Mouse (Mus musculus): ENCODE measurements around the gene Cenpt. TPM values are rescaled to one million over a fixed set of nuclear protein-coding genes. Genes with fewer than 3 reads are reported as not detected.

Gene Cenpt
- polyA plus RNA-seq, 2 experiments, result 41.5 to 92.2 TPM

GRCm38 (mm10) chr8:105826379-105826778 lies 26.7 kb downstream of the Cenpt start:
- Histone ChIP-seq H3K4me1 (ENCODE audit: control insufficient read depth, insufficient read depth, low read length) (peaks cover 4% of the 10 kb centered on the region; the same call in 1 of the 2 replicates), H3K4me2 (replicated peaks; ENCODE audit: low read depth, low read length, severe bottlenecking) (peak overlapping the region; percentile 80), H3K36me3 (ENCODE audit: control insufficient read depth, insufficient read depth, low read length) (peaks cover 28% of the 10 kb centered on the region), H3K4me3 (replicated peaks; ENCODE audit: low read length) (peak overlapping the region; percentile 97), H3K9ac (ENCODE audit: low read depth, low read length, severe bottlenecking) (peak overlapping the region; percentile 88), H3K27me3 (ENCODE audit: control insufficient read depth, insufficient read depth, low read length) (no peaks in the 10 kb centered on the region), H3K27ac (replicated peaks; ENCODE audit: low read depth, low read length) (0 out of 2 replicates have a peak overlapping the region, but pooled peaks have one; percentile 26), H3K9me3 (ENCODE audit: control insufficient read depth, low read length) (no peaks in the 10 kb centered on the region)
- no peak for TF ChIP-seq POLR2A (IDR thresholded peaks at IDR 0.05; ENCODE audit: borderline replicate concordance, extremely low read depth, insufficient read depth, insufficient read length)
- DNase-seq (ENCODE audit: low spot score), result no peak
- no peak for ATAC-seq (ENCODE audit: low FRiP score, low read depth)
- 11% methylated on average over 4 of the region's 4 CpGs for WGBS

GRCm38 (mm10) chr8:105825506-105825905 lies 27.6 kb downstream of the Cenpt start:
- DNase-seq (ENCODE audit: low spot score), result no peak
- H3K9ac ChIP-seq (ENCODE audit: low read depth, low read length, severe bottlenecking), result no peak overlapping the region
- H3K27me3 ChIP-seq (ENCODE audit: control insufficient read depth, insufficient read depth, low read length), result no peaks in the 10 kb centered on the region
- no peaks in the 10 kb centered on the region for H3K9me3 ChIP-seq (ENCODE audit: control insufficient read depth, low read length)
- H3K36me3 ChIP-seq (ENCODE audit: control insufficient read depth, insufficient read depth, low read length), result peaks cover 37% of the 10 kb centered on the region
- no peak overlapping the region for H3K4me3 ChIP-seq (replicated peaks; ENCODE audit: low read length)
- no peak for ATAC-seq (ENCODE audit: low FRiP score, low read depth)
- WGBS, result 69% methylated on average over 4 of the region's 4 CpGs
- H3K27ac ChIP-seq (replicated peaks; ENCODE audit: low read depth, low read length), result no peak overlapping the region
- TF ChIP-seq POLR2A (IDR thresholded peaks at IDR 0.05; ENCODE audit: borderline replicate concordance, extremely low read depth, insufficient read depth, insufficient read length), result no peak
- peak overlapping the region; percentile 80 for H3K4me2 ChIP-seq (replicated peaks; ENCODE audit: low read depth, low read length, severe bottlenecking)
- H3K4me1 ChIP-seq (ENCODE audit: control insufficient read depth, insufficient read depth, low read length), result peaks cover 4% of the 10 kb centered on the region; the same call in 1 of the 2 replicates

GRCm38 (mm10) chr8:105820925-105821324 lies 32.2 kb downstream of the Cenpt start:
- no peak overlapping the region for H3K4me3 ChIP-seq (replicated peaks; ENCODE audit: low read length)
- no peak for TF ChIP-seq POLR2A (IDR thresholded peaks at IDR 0.05; ENCODE audit: borderline replicate concordance, extremely low read depth, insufficient read depth, insufficient read length)
- ATAC-seq (ENCODE audit: low FRiP score, low read depth) (no peak), DNase-seq (ENCODE audit: low spot score) (no peak)
- 100% methylated on average over 1 of the region's 1 CpGs for WGBS
- H3K4me1 ChIP-seq (ENCODE audit: control insufficient read depth, insufficient read depth, low read length), result peaks cover 2% of the 10 kb centered on the region; the same call in 1 of the 2 replicates
- H3K27me3 ChIP-seq (ENCODE audit: control insufficient read depth, insufficient read depth, low read length), result no peaks in the 10 kb centered on the region
- H3K9me3 ChIP-seq (ENCODE audit: control insufficient read depth, low read length), result no peaks in the 10 kb centered on the region
- no peak overlapping the region for H3K4me2 ChIP-seq (replicated peaks; ENCODE audit: low read depth, low read length, severe bottlenecking)
- H3K9ac ChIP-seq (ENCODE audit: low read depth, low read length, severe bottlenecking), result no peak overlapping the region
- H3K27ac ChIP-seq (replicated peaks; ENCODE audit: low read depth, low read length), result no peak overlapping the region
- H3K36me3 ChIP-seq (ENCODE audit: control insufficient read depth, insufficient read depth, low read length), result peaks cover 47% of the 10 kb centered on the region

GRCm38 (mm10) chr8:105819659-105820058 lies 33.4 kb downstream of the Cenpt start:
- H3K9me3 ChIP-seq (ENCODE audit: control insufficient read depth, low read length), result no peaks in the 10 kb centered on the region
- H3K27me3 ChIP-seq (ENCODE audit: control insufficient read depth, insufficient read depth, low read length), result no peaks in the 10 kb centered on the region
- no peak overlapping the region for H3K4me2 ChIP-seq (replicated peaks; ENCODE audit: low read depth, low read length, severe bottlenecking)
- ATAC-seq (ENCODE audit: low FRiP score, low read depth) (no peak), DNase-seq (ENCODE audit: low spot score) (no peak)
- no peak overlapping the region for H3K9ac ChIP-seq (ENCODE audit: low read depth, low read length, severe bottlenecking)
- H3K27ac ChIP-seq (replicated peaks; ENCODE audit: low read depth, low read length), result no peak overlapping the region
- whole genome bisulfite sequencing, result 89% methylated on average over 3 of the region's 3 CpGs
- TF ChIP-seq POLR2A (IDR thresholded peaks at IDR 0.05; ENCODE audit: borderline replicate concordance, extremely low read depth, insufficient read depth, insufficient read length), result no peak
- peaks cover 45% of the 10 kb centered on the region for H3K36me3 ChIP-seq (ENCODE audit: control insufficient read depth, insufficient read depth, low read length)
- H3K4me1 ChIP-seq (ENCODE audit: control insufficient read depth, insufficient read depth, low read length), result no peaks in the 10 kb centered on the region
- H3K4me3 ChIP-seq (replicated peaks; ENCODE audit: low read length), result no peak overlapping the region

GRCm38 (mm10) chr8:105813241-105813640 lies 39.8 kb downstream of the Cenpt start:
- Histone ChIP-seq H3K4me2 (replicated peaks; ENCODE audit: low read depth, low read length, severe bottlenecking) (no peak overlapping the region), H3K9ac (ENCODE audit: low read depth, low read length, severe bottlenecking) (no peak overlapping the region), H3K27me3 (ENCODE audit: control insufficient read depth, insufficient read depth, low read length) (no peaks in the 10 kb centered on the region), H3K4me3 (replicated peaks; ENCODE audit: low read length) (no peak overlapping the region), H3K4me1 (ENCODE audit: control insufficient read depth, insufficient read depth, low read length) (no peaks in the 10 kb centered on the region), H3K9me3 (ENCODE audit: control insufficient read depth, low read length) (no peaks in the 10 kb centered on the region), H3K27ac (replicated peaks; ENCODE audit: low read depth, low read length) (no peak overlapping the region), H3K36me3 (ENCODE audit: control insufficient read depth, insufficient read depth, low read length) (peaks cover 23% of the 10 kb centered on the region)
- DNase-seq (ENCODE audit: low spot score) (no peak), ATAC-seq (ENCODE audit: low FRiP score, low read depth) (no peak)
- no peak for TF ChIP-seq POLR2A (IDR thresholded peaks at IDR 0.05; ENCODE audit: borderline replicate concordance, extremely low read depth, insufficient read depth, insufficient read length)
- WGBS, result 96% methylated on average over 6 of the region's 6 CpGs

- Histone ChIP-seq H3K4me2 (replicated peaks; ENCODE audit: low read depth, low read length, severe bottlenecking) (no peak overlapping the region), H3K4me1 (ENCODE audit: control insufficient read depth, insufficient read depth, low read length) (no peaks in the 10 kb centered on the region), H3K9ac (ENCODE audit: low read depth, low read length, severe bottlenecking) (no peak overlapping the region), H3K4me3 (replicated peaks; ENCODE audit: low read length) (no peak overlapping the region), H3K36me3 (ENCODE audit: control insufficient read depth, insufficient read depth, low read length) (peaks cover 23% of the 10 kb centered on the region), H3K27me3 (ENCODE audit: control insufficient read depth, insufficient read depth, low read length) (no peaks in the 10 kb centered on the region), H3K9me3 (ENCODE audit: control insufficient read depth, low read length) (no peaks in the 10 kb centered on the region), H3K27ac (replicated peaks; ENCODE audit: low read depth, low read length) (no peak overlapping the region)
- 81% methylated on average over 5 of the region's 5 CpGs for whole genome bisulfite sequencing
- DNase-seq (ENCODE audit: low spot score) (no peak), ATAC-seq (ENCODE audit: low FRiP score, low read depth) (no peak)
- TF ChIP-seq POLR2A (IDR thresholded peaks at IDR 0.05; ENCODE audit: borderline replicate concordance, extremely low read depth, insufficient read depth, insufficient read length), result no peak
Measured at GRCm38 (mm10) chr8:105812511-105812910, 40.6 kb downstream of the Cenpt start.

All from limb, embryonic 14.5 days (tissue).